11 mouse cellular contexts compared by ENCODE assay signal in the genomic region with DNA sequence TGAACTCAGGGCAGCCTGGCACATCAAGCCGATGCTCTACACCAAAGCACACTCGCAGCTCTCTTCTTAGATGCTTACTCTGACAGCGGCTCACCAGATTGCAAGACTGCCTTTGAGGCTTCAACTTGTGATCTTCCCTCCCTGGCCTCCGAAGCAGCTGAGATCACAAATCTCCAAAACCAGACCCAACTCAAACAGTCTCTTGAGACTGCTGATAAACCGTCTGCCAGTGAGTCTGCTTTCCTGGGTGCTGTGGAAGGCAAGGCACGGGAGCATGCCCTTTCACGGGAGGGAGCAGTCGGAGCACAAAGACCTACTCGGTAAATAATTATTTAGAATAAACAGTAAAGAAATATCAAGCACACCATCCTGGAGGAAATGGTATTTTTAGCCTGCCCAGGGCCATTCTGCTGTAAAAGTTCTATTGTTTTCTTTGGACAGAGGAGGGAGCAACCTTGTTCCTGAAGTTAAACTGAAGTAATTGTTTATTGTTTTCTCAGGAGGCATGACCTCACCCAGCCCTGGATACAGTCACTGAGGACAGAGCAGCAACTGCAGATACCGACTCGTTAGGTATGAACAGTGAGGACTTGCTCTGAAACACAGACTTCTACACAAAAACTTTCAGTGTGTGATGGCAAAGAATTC. TPM values are rescaled to one million over a fixed set of nuclear protein-coding genes. Genes with fewer than 3 reads are reported as not detected.
DNase-seq lines count a peak whose midpoint lies in the region; ATAC-seq lines count a peak whose summit lies in the region.
"Had no signal": no experiment of that assay in that cellular context is flagged by ENCODE, and none has a peak within 500 bp of the region (broad histone marks: within the 10 kb centered on the region; RNA-seq: fewer than 3 reads in every experiment).

No protein-coding gene starts in this region.

- no peaks in the 10 kb centered on the region for H3K27me3 ChIP-seq in kidney, embryonic 15.5 days
- H3K27me3 ChIP-seq in kidney, embryonic 16.5 days (ENCODE audit: insufficient read depth, low read length), result no peaks in the 10 kb centered on the region
- no peaks in the 10 kb centered on the region for H3K27me3 ChIP-seq in hindbrain, embryonic 11.5 days (ENCODE audit: control insufficient read depth, insufficient read depth, low read length)

- no peak overlapping the region for H3K4me2 ChIP-seq in kidney, embryonic 15.5 days
- H3K4me2 ChIP-seq in kidney, embryonic 16.5 days (replicated peaks; ENCODE audit: low read depth, low read length), result no peak overlapping the region; the same call in 1 of the 2 replicates
- H3K4me2 ChIP-seq in hindbrain, embryonic 11.5 days (replicated peaks; ENCODE audit: low read depth, low read length), result no peak overlapping the region

- no peaks in the 10 kb centered on the region for H3K36me3 ChIP-seq in kidney, embryonic 15.5 days
- H3K36me3 ChIP-seq in kidney, embryonic 16.5 days (ENCODE audit: insufficient read depth, low read length), result no peaks in the 10 kb centered on the region
- no peaks in the 10 kb centered on the region for H3K36me3 ChIP-seq in hindbrain, embryonic 11.5 days (ENCODE audit: control insufficient read depth, insufficient read depth, low read length)

- H3K9me3 ChIP-seq in kidney, embryonic 15.5 days (replicated peaks), result no peaks in the 10 kb centered on the region
- H3K9me3 ChIP-seq in kidney, embryonic 16.5 days (ENCODE audit: low read length), result no peaks in the 10 kb centered on the region
- H3K9me3 ChIP-seq in hindbrain, embryonic 11.5 days (ENCODE audit: control insufficient read depth, low read length), result no peaks in the 10 kb centered on the region

- H3K27ac ChIP-seq in kidney, embryonic 15.5 days, result peak overlapping the region; percentile 55
- H3K27ac ChIP-seq in kidney, embryonic 16.5 days (ENCODE audit: low read length), result peak overlapping the region; percentile 76
- H3K27ac ChIP-seq in hindbrain, embryonic 11.5 days (ENCODE audit: low read depth, low read length), result no peak overlapping the region

- no peak overlapping the region for H3K9ac ChIP-seq in kidney, embryonic 15.5 days
- no peak overlapping the region for H3K9ac ChIP-seq in kidney, embryonic 16.5 days (replicated peaks; ENCODE audit: low read length)
- H3K9ac ChIP-seq in hindbrain, embryonic 11.5 days (ENCODE audit: low read depth, low read length), result no peak overlapping the region
- H3K9ac ChIP-seq: forebrain, postnatal 0 days had no signal

- peak; percentile 62; the same call in 1 of the 2 replicates for ATAC-seq in kidney, embryonic 15.5 days (replicated peaks; ENCODE audit: low FRiP score)
- peak; percentile 71; the same call in 1 of the 2 replicates for ATAC-seq in kidney, embryonic 16.5 days (ENCODE audit: low FRiP score, low TSS enrichment)
- no peak for ATAC-seq in hindbrain, embryonic 11.5 days (ENCODE audit: low FRiP score)
- ATAC-seq: forebrain, postnatal 0 days had no signal

- H3K4me1 ChIP-seq in kidney, embryonic 15.5 days, result peaks cover 15% of the 10 kb centered on the region
- H3K4me1 ChIP-seq in kidney, embryonic 16.5 days (ENCODE audit: insufficient read depth, low read length), result peaks cover 7% of the 10 kb centered on the region
- H3K4me1 ChIP-seq in hindbrain, embryonic 11.5 days (replicated peaks; ENCODE audit: control insufficient read depth, insufficient read depth, low read length), result no peaks in the 10 kb centered on the region

- H3K4me3 ChIP-seq in kidney, embryonic 15.5 days (replicated peaks), result no peak overlapping the region
- no peak overlapping the region for H3K4me3 ChIP-seq in kidney, embryonic 16.5 days (ENCODE audit: low read length)
- H3K4me3 ChIP-seq in hindbrain, embryonic 11.5 days (ENCODE audit: low read depth, low read length), result no peak overlapping the region
- H3K4me3 ChIP-seq: myocyte had no signal

- 41% methylated on average over 11 of the region's 11 CpGs for WGBS in kidney, embryonic 15.5 days
- 33% methylated on average over 11 of the region's 11 CpGs for WGBS in kidney, embryonic 16.5 days
- WGBS in hindbrain, embryonic 11.5 days, result 57% methylated on average over 11 of the region's 11 CpGs

- no peak for DNase-seq in kidney, adult 11 months
- peak; percentile 17 for DNase-seq in embryo, embryonic 9.5 days (ENCODE audit: extremely low spot score)
- DNase-seq in lung, postnatal 4 days, result peak; percentile 18 to 37
- DNase-seq in right cerebral cortex, postnatal 10 days (ENCODE audit: low spot score in 2 of 2), result no peak
- DNase-seq in urinary bladder, adult 18-20 months (ENCODE audit: low spot score in 2 of 2), result no peak
- no peak for DNase-seq in hindbrain, embryonic 11.5 days (ENCODE audit: low spot score)
- DNase-seq: forebrain, postnatal 0 days; layer of hippocampus, postnatal 36 days had no signal

RNA-seq across cellular contexts. Expression of a gene that starts 41.8 kb away (rescaled TPM):
- polyA plus RNA-seq in kidney, embryonic 15.5 days (2015; fragmentation: Nextera tagmentation; extraction: Ambion mirVana), result 1.3 and 1.4 TPM in 2 replicates
- polyA plus RNA-seq in kidney, embryonic 16.5 days (2015; fragmentation: Nextera tagmentation; extraction: Ambion mirVana), result 0.81 and 0.90 TPM in 2 replicates
- 1.5 and 2.2 TPM in 2 replicates for polyA plus RNA-seq in hindbrain, embryonic 11.5 days (2014; fragmentation: Nextera tagmentation; extraction: Ambion mirVana)

Comparison
In these comparisons a context has a peak if more than half of its experiments do, and no peak if none do; other contexts are left out.
1. DNase-seq: peak in embryo, embryonic 9.5 days (single experiment) and lung, postnatal 4 days (2 of 2); none in kidney, adult 11 months (single experiment), right cerebral cortex, postnatal 10 days (0 of 2), urinary bladder, adult 18-20 months (0 of 2) and hindbrain, embryonic 11.5 days (single experiment).